Mouse (Mus musculus) forebrain, embryonic 12.5 days (tissue): ENCODE measurements around the gene Psrc1. TPM values are rescaled to one million over a fixed set of nuclear protein-coding genes. Genes with fewer than 3 reads are reported as not detected.

Experiments
- ATAC-seq: fragments of 200-750 bp; cut with Nextera tagmentation; 2 replicates; pipeline ENCODE4 v1.8.0; 2017; ENCODE audit warnings: moderate TSS enrichment; ENCODE audit not compliant: low FRiP score
- H3K27ac ChIP-seq: fragments of 300-500 bp; sonication (generic); 2 replicates; pipeline ENCODE4 v1.5.1; 2016; ENCODE audit warnings: mild to moderate bottlenecking
- H3K27me3 ChIP-seq: fragments of 300-500 bp; sonication (generic); 2 replicates; pipeline ENCODE4 v1.6.1; 2016; ENCODE audit warnings: mild to moderate bottlenecking
- H3K36me3 ChIP-seq: fragments of 300-500 bp; sonication (generic); replicated peaks from 2 replicates; pipeline ENCODE4 v1.6.1; 2016; ENCODE audit warnings: mild to moderate bottlenecking
- H3K4me1 ChIP-seq: fragments of 300-500 bp; sonication (generic); 2 replicates; pipeline ENCODE4 v1.6.1; 2016
- H3K4me2 ChIP-seq: fragments of 300-500 bp; sonication (generic); 2 replicates; pipeline ENCODE4 v1.6.1; 2016; ENCODE audit warnings: mild to moderate bottlenecking, moderate library complexity
- H3K4me3 ChIP-seq: fragments of 300-500 bp; sonication (generic); replicated peaks from 2 replicates; pipeline ENCODE4 v1.5.1; 2016; ENCODE audit warnings: mild to moderate bottlenecking
- H3K9ac ChIP-seq: fragments of 300-500 bp; sonication (generic); 2 replicates; pipeline ENCODE4 v1.6.1; 2016; ENCODE audit warnings: mild to moderate bottlenecking
- H3K9me3 ChIP-seq: fragments of 300-500 bp; sonication (generic); 2 replicates; pipeline ENCODE4 v1.6.1; 2016
- WGBS: fragments of 180-500 bp; shearing (Covaris S2); methylation state at CpG from one replicate; pipeline ENCODE4 v1.1.7; 2016; 5-methylcytosine and 5-hydroxymethylcytosine counted together
- polyA plus RNA-seq: library from polyadenylated mRNA; unstranded; fragments of >200 nt; fragmentation: Nextera tagmentation; extraction: Ambion mirVana; gene quantifications from 2 replicates; pipeline ENCODE4 v1.2.1, GENCODE M21; 2016

Gene Psrc1
- polyA plus RNA-seq, 1 experiment from 2014 or later, result 83.1 TPM

- Histone ChIP-seq H3K9me3 (peaks cover 24% of the 10 kb centered on the region), H3K4me1 (peaks cover 71% of the 10 kb centered on the region)
- ATAC-seq, result peak; percentile 37; the same call in 1 of the 2 replicates
Measured at GRCm38 (mm10) chr3:108411754-108412121, 28.1 kb downstream of the Psrc1 start.

GRCm38 (mm10) chr3:108413634-108414360 is 30.2 kb downstream of the Psrc1 start:
- Histone ChIP-seq H3K4me2 (peak overlapping the region; percentile 93; the same call in 1 of the 2 replicates), H3K9me3 (peaks cover 24% of the 10 kb centered on the region)

More at GRCm38 (mm10) chr3:108411754-108412121, 28.1 kb downstream of the Psrc1 start:
- Histone ChIP-seq H3K9ac (peak overlapping the region; percentile 78), H3K27me3 (peaks cover 6% of the 10 kb centered on the region), H3K4me3 (peak overlapping the region; percentile 35), H3K4me2 (peak overlapping the region; percentile 78), H3K27ac (peak overlapping the region; percentile 97), H3K36me3 (peaks cover 59% of the 10 kb centered on the region)
- 29% methylated on average over 8 of the region's 8 CpGs for WGBS

GRCm38 (mm10) chr3:108414857-108415830 is 31.5 kb downstream of the Psrc1 start, which contains the start of gene Celsr2:
Gene Celsr2 (minus strand): TSS chr3:108415552.
- peak; percentile 44 for ATAC-seq
- peak within 1 kb of the TSS; percentile 97 for H3K9ac ChIP-seq
- peak within 1 kb of the TSS; percentile 93 for H3K4me2 ChIP-seq
- H3K27ac ChIP-seq, result peak within 1 kb of the TSS; percentile 94
- H3K4me1 ChIP-seq, result peaks cover 49% of the 10 kb centered on the region
- peaks cover 24% of the 10 kb centered on the region for H3K9me3 ChIP-seq
- peaks cover 29% of the 10 kb centered on the region for H3K36me3 ChIP-seq
- 4% methylated on average over 65 of the region's 67 CpGs for WGBS
- H3K4me3 ChIP-seq, result peak within 1 kb of the TSS; percentile 96
- peaks cover 14% of the 10 kb centered on the region for H3K27me3 ChIP-seq

More at GRCm38 (mm10) chr3:108413634-108414360, 30.2 kb downstream of the Psrc1 start:
- ATAC-seq, result no peak
- Histone ChIP-seq H3K4me1 (peaks cover 61% of the 10 kb centered on the region), H3K4me3 (peak overlapping the region; percentile 96), H3K27ac (no peak overlapping the region), H3K9ac (no peak overlapping the region), H3K27me3 (peaks cover 14% of the 10 kb centered on the region), H3K36me3 (peaks cover 40% of the 10 kb centered on the region)
- WGBS, result 97% methylated on average over 35 of the region's 35 CpGs

GRCm38 (mm10) chr3:108415831-108416223 is 32.2 kb downstream of the Psrc1 start:
- ATAC-seq, result peak; percentile 90
- H3K9ac ChIP-seq, result peak overlapping the region; percentile 97
- H3K4me2 ChIP-seq, result peak overlapping the region; percentile 93
- peaks cover 14% of the 10 kb centered on the region for H3K27me3 ChIP-seq
- peak overlapping the region; percentile 94 for H3K27ac ChIP-seq
- H3K9me3 ChIP-seq, result peaks cover 24% of the 10 kb centered on the region
- peak overlapping the region; percentile 96 for H3K4me3 ChIP-seq
- WGBS, result under 1% methylated on average over 48 of the region's 48 CpGs
- H3K4me1 ChIP-seq, result peaks cover 42% of the 10 kb centered on the region
- H3K36me3 ChIP-seq, result peaks cover 29% of the 10 kb centered on the region

- peaks cover 48% of the 10 kb centered on the region for H3K4me1 ChIP-seq
- no peak for ATAC-seq
- H3K4me2 ChIP-seq, result no peak overlapping the region
- peak overlapping the region; percentile 33; the same call in 1 of the 2 replicates for H3K9ac ChIP-seq
- H3K27ac ChIP-seq, result peak overlapping the region; percentile 36; the same call in 1 of the 2 replicates
- no peaks in the 10 kb centered on the region for H3K27me3 ChIP-seq
- peaks cover 32% of the 10 kb centered on the region for H3K36me3 ChIP-seq
- 52% methylated on average over 6 of the region's 6 CpGs for WGBS
- no peak overlapping the region for H3K4me3 ChIP-seq
- no peaks in the 10 kb centered on the region for H3K9me3 ChIP-seq
Measured at GRCm38 (mm10) chr3:108423006-108423405, 39.4 kb downstream of the Psrc1 start.

- Histone ChIP-seq H3K36me3 (peaks cover 43% of the 10 kb centered on the region), H3K4me1 (peaks cover 46% of the 10 kb centered on the region), H3K9ac (peak overlapping the region; percentile 33; the same call in 1 of the 2 replicates), H3K4me2 (peak overlapping the region; percentile 51), H3K4me3 (peak overlapping the region; percentile 14), H3K27ac (peak overlapping the region; percentile 71), H3K9me3 (no peaks in the 10 kb centered on the region), H3K27me3 (no peaks in the 10 kb centered on the region)
- ATAC-seq, result peak; percentile 73
- 19% methylated on average over 11 of the region's 11 CpGs for WGBS
Measured at GRCm38 (mm10) chr3:108423844-108424801, 40.5 kb downstream of the Psrc1 start.

GRCm38 (mm10) chr3:108424944-108425623 is 41.4 kb downstream of the Psrc1 start:
- no peaks in the 10 kb centered on the region for H3K27me3 ChIP-seq
- peaks cover 53% of the 10 kb centered on the region for H3K36me3 ChIP-seq
- peaks cover 46% of the 10 kb centered on the region for H3K4me1 ChIP-seq
- H3K9me3 ChIP-seq, result no peaks in the 10 kb centered on the region
- no peak overlapping the region for H3K4me2 ChIP-seq
- peak overlapping the region; percentile 71 for H3K27ac ChIP-seq
- no peak overlapping the region; the same call in 1 of the 2 replicates for H3K9ac ChIP-seq
- no peak for ATAC-seq
- H3K4me3 ChIP-seq, result no peak overlapping the region
- 51% methylated on average over 7 of the region's 7 CpGs for WGBS

GRCm38 (mm10) chr3:108425624-108426018 is 42.0 kb downstream of the Psrc1 start:
- Histone ChIP-seq H3K9me3 (no peaks in the 10 kb centered on the region), H3K27ac (peak overlapping the region; percentile 71), H3K4me2 (no peak overlapping the region), H3K4me1 (peaks cover 46% of the 10 kb centered on the region), H3K36me3 (peaks cover 58% of the 10 kb centered on the region), H3K4me3 (no peak overlapping the region), H3K27me3 (no peaks in the 10 kb centered on the region), H3K9ac (no peak overlapping the region; the same call in 1 of the 2 replicates)
- WGBS, result 70% methylated on average over 6 of the region's 6 CpGs
- ATAC-seq, result no peak

- peaks cover 60% of the 10 kb centered on the region for H3K4me1 ChIP-seq
- WGBS, result 16% methylated on average over 13 of the region's 13 CpGs
- peaks cover 59% of the 10 kb centered on the region for H3K36me3 ChIP-seq
- no peak overlapping the region for H3K4me3 ChIP-seq
- H3K27ac ChIP-seq, result peak overlapping the region; percentile 97
- peak overlapping the region; percentile 41 for H3K4me2 ChIP-seq
- peak; percentile 84 for ATAC-seq
- peak overlapping the region; percentile 44; the same call in 1 of the 2 replicates for H3K9ac ChIP-seq
- H3K9me3 ChIP-seq, result no peaks in the 10 kb centered on the region
- no peaks in the 10 kb centered on the region for H3K27me3 ChIP-seq
Measured at GRCm38 (mm10) chr3:108432542-108433187, 49.0 kb downstream of the Psrc1 start.

GRCm38 (mm10) chr3:108433188-108433880 is 49.7 kb downstream of the Psrc1 start:
- H3K9me3 ChIP-seq, result no peaks in the 10 kb centered on the region
- H3K4me2 ChIP-seq, result peak overlapping the region; percentile 41
- peaks cover 60% of the 10 kb centered on the region for H3K4me1 ChIP-seq
- H3K36me3 ChIP-seq, result peaks cover 52% of the 10 kb centered on the region
- peak; percentile 86 for ATAC-seq
- H3K27ac ChIP-seq, result peak overlapping the region; percentile 97
- peak overlapping the region; percentile 44 for H3K9ac ChIP-seq
- WGBS, result 5% methylated on average over 18 of the region's 18 CpGs
- H3K27me3 ChIP-seq, result no peaks in the 10 kb centered on the region
- peak overlapping the region; percentile 18; the same call in 1 of the 2 replicates for H3K4me3 ChIP-seq
